Mouse (Mus musculus): ENCODE measurements around the gene Trmt112. TPM values are rescaled to one million over a fixed set of nuclear protein-coding genes. Genes with fewer than 3 reads are reported as not detected.

Gene Trmt112
- polyA plus RNA-seq, 1 experiment from 2014 or later: 123 TPM

DNA sequence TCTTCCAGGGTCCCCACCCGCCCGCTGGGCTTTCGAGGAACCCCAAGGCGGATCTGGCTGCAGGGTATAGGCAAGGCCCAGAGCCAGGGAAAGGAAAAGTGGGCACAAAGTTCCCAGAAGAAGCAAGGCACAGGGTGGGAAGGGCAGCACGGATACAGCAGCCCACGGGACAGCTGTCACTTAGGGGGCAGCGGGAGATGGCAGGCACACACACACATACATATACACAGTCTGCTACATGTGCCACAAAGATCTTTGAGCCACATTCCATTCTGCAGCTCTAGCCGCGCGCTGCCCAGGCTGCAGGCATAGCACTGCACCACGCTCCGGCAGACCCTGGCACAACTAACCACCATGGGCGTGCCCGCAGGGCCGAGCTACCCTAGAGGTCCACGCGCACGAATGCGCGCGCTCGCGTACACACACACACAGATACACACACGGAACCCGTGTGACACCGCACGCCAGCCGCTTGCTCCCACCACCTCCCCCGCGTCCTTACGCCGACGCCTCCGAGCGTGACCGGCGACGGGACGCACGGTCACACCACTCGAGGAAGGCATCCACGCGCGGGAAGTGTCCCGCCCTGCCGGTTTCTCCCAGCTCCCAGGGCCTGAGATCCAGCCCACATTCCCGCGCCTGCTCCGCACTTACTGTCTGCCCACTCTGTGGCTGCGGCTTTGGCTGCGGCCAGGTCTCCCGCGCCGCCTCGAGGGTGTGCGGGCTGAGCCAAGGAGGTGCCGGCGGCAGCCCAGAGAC lies 24.1 kb downstream of the Trmt112 start:
- 3% methylated on average over 58 of the region's 58 CpGs for WGBS
- peak overlapping the region; percentile 56 for H3K9ac ChIP-seq
- peaks cover 8% of the 10 kb centered on the region for H3K36me3 ChIP-seq
- no peaks in the 10 kb centered on the region for H3K9me3 ChIP-seq
- H3K27ac ChIP-seq: no peak overlapping the region
- H3K4me1 ChIP-seq: peaks cover 17% of the 10 kb centered on the region
- ATAC-seq (ENCODE audit: low FRiP score, low read depth): peak; percentile 59
- H3K4me2 ChIP-seq (replicated peaks): peak overlapping the region; percentile 64
- H3K4me3 ChIP-seq: peak overlapping the region; percentile 35
- peaks cover 71% of the 10 kb centered on the region for H3K27me3 ChIP-seq (replicated peaks)

DNA sequence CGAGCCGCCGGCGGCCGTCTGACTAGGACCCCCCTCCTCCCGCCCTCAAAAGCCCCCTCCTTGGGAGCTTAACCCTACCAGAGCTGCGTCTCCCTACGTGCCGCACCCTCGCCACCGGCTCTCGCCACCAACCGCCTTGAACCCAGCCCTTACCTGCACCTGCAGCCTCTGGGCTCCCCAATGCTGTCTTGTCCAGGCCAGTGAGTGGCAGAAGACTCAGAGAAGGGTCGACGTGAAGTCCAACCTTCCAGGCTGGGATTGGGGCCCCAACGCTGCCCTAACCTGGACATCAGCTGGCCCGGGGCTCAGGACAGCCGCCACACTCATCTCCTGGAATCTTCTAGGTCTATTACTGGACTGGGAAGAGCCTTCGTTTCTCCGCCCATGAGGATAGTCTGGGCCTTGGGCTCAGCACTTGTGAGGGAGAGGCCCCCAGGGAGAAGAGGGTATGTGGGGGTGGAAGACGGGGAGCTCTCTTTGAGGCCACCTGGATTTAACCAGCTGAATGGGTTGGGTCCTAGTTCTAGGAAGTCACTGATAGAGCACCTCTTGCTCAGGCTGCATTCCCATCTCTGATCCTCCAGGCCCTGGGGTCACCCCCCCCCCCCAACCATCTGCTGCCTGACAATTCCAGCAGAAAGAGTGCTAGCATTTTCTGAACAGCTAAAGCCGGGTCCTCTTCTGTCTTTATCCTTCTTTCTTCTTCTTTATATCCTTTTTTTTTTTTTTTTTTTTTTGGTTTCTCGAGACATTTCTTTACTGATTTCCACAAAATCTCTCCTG lies 24.9 kb downstream of the Trmt112 start, which contains the start of gene Kcnk4:
Gene Kcnk4 (minus strand): TSS at position 321 of the 783 bp plus-strand sequence.
- peak; percentile 29; the same call in 1 of the 2 replicates for ATAC-seq (ENCODE audit: low FRiP score, low read depth)
- peak within 1 kb of the TSS; percentile 35 for H3K4me3 ChIP-seq
- 10% methylated on average over 23 of the region's 23 CpGs for WGBS
- H3K27me3 ChIP-seq (replicated peaks): peaks cover 65% of the 10 kb centered on the region
- peaks cover 8% of the 10 kb centered on the region for H3K36me3 ChIP-seq
- H3K4me2 ChIP-seq (replicated peaks): peak within 1 kb of the TSS; percentile 64
- peaks cover 24% of the 10 kb centered on the region for H3K4me1 ChIP-seq
- no peak within 1 kb of the TSS for H3K27ac ChIP-seq
- H3K9me3 ChIP-seq: no peaks in the 10 kb centered on the region
- peak within 1 kb of the TSS; percentile 56 for H3K9ac ChIP-seq

- peaks cover 37% of the 10 kb centered on the region for H3K4me1 ChIP-seq
- H3K27ac ChIP-seq: no peak overlapping the region
- H3K9ac ChIP-seq: no peak overlapping the region
- H3K9me3 ChIP-seq: no peaks in the 10 kb centered on the region
- ATAC-seq (ENCODE audit: low FRiP score, low read depth): no peak
- peaks cover 8% of the 10 kb centered on the region for H3K36me3 ChIP-seq
- H3K27me3 ChIP-seq (replicated peaks): peaks cover 53% of the 10 kb centered on the region
- no peak overlapping the region for H3K4me2 ChIP-seq (replicated peaks)
- H3K4me3 ChIP-seq: no peak overlapping the region
- WGBS: 18% methylated on average over 3 of the region's 3 CpGs
These were observed 26.8 kb downstream of the Trmt112 start for GRCm38 (mm10) chr19:6936299-6936698.

DNA sequence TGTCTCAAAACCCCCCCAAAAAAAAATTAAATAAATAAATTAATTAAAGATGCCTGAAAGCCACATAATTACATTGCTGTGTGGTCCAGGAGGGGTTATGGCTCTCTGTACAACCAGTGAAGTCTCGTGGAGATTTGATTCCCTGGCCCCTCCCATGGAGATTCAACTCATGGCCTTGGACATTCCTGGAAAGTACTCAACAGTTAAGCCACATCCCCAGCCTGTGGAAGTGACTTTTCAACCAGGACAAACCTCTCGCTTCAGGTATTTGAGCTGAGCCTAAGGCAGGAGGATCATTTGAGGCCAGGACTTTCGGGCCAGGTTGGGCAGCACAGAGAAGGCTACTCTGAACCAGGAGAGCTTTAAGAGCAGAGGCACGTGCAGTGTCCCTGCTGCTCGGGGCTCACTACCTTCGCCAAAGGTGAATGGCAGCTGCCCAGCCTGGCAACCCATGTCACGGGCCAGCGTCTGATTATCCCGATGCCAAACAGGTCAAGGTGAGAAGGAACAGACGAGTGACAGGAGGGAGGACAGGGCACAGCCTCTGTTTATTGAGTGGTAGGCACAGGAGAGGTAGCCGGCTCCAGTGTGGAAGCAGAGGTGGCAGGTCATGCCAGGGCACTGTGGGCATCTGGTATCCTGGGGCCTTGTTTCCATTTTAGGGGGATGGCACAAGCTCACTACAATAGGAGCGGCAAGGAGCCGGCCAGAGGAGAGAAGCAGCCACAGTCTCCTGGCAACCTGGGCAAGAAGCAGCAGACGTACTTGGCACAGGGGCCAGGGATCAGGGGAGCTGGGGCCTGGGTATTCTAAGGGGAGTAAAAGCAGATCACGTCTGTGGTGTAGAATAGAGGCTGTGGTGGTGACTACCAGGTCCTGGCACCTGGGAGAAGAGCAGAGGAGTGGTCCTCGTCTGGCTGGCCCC lies 28.3 kb downstream of the Trmt112 start:
- Histone ChIP-seq H3K9me3 (no peaks in the 10 kb centered on the region), H3K4me3 (no peak overlapping the region), H3K4me2 (replicated peaks) (0 out of 2 replicates have a peak overlapping the region, but pooled peaks have one; percentile 87), H3K36me3 (peaks cover 8% of the 10 kb centered on the region), H3K27me3 (replicated peaks) (peaks cover 38% of the 10 kb centered on the region), H3K4me1 (peaks cover 41% of the 10 kb centered on the region), H3K9ac (no peak overlapping the region), H3K27ac (no peak overlapping the region)
- 80% methylated on average over 16 of the region's 16 CpGs for WGBS
- no peak for ATAC-seq (ENCODE audit: low FRiP score, low read depth)

DNA sequence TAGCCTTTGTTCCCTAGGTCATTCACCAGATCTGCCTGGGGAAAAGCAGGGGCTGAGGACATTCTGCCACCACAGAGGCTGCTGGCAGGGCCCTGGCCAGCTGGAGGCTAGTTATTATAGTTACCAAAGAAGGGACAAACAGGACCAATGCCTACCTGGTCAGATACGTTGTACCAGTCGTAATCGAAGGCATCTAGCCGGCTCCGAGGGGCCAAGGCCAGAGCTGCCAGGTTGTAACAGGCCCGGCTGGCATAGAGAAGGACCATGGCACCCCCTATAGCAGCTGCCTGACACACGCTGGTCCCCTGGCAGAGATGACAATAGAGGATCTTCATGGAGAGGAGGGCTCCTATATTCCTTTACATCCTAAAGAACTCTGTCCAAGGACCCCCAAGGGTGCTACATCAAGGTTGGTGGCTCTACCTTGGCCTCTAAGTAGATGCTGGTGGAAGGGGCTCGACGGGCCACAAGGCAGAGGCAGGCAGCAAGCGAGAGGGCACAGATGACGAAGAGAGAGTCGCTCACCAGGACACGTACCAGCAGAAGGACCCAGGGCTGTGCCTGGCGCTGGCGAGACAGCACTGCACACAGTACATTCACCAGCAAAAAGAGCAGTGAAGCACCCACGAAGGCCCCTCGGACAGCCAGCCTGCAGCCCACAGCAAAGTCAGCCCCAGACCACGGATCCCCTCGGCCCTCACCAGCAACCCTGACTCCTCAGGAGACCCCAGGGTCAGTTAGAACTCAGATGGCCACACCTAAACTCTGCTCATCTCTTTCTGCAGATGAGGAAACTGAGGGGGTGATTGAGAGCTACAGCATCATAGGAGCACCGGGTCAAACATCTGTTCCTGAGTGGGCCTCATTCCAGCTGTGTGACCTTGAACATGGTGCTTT lies 29.9 kb downstream of the Trmt112 start:
- Histone ChIP-seq H3K4me3 (no peak overlapping the region), H3K9ac (peak overlapping the region; percentile 26; the same call in 1 of the 2 replicates), H3K36me3 (peaks cover 8% of the 10 kb centered on the region), H3K9me3 (no peaks in the 10 kb centered on the region), H3K27me3 (replicated peaks) (peaks cover 23% of the 10 kb centered on the region), H3K4me1 (peaks cover 32% of the 10 kb centered on the region), H3K27ac (no peak overlapping the region), H3K4me2 (replicated peaks) (peak overlapping the region; percentile 87)
- ATAC-seq (ENCODE audit: low FRiP score, low read depth): no peak
- WGBS: 91% methylated on average over 20 of the region's 20 CpGs

- no peaks in the 10 kb centered on the region for H3K9me3 ChIP-seq
- H3K27ac ChIP-seq: no peak overlapping the region
- peak; percentile 38; the same call in 1 of the 2 replicates for ATAC-seq (ENCODE audit: low FRiP score, low read depth)
- peaks cover 8% of the 10 kb centered on the region for H3K36me3 ChIP-seq
- peak overlapping the region; percentile 89 for H3K9ac ChIP-seq
- H3K4me3 ChIP-seq: peak overlapping the region; percentile 82
- peaks cover 32% of the 10 kb centered on the region for H3K4me1 ChIP-seq
- H3K4me2 ChIP-seq (replicated peaks): peak overlapping the region; percentile 87
- WGBS: 23% methylated on average over 29 of the region's 29 CpGs
- peaks cover 11% of the 10 kb centered on the region for H3K27me3 ChIP-seq (replicated peaks)
These were observed 31.2 kb downstream of the Trmt112 start for GRCm38 (mm10) chr19:6940396-6941351.

GRCm38 (mm10) chr19:6941372-6942248 lies 32.1 kb downstream of the Trmt112 start, which contains the start of gene Bad:
TSS of gene Bad (plus strand) at chr19:6941861.
- 0 out of 2 replicates have a peak, but pooled peaks cover 3% of the 10 kb centered on the region for H3K27me3 ChIP-seq (replicated peaks)
- H3K4me1 ChIP-seq: peaks cover 32% of the 10 kb centered on the region
- H3K36me3 ChIP-seq: peaks cover 8% of the 10 kb centered on the region
- WGBS: under 1% methylated on average over 83 of the region's 83 CpGs
- peak within 1 kb of the TSS; percentile 88 for H3K27ac ChIP-seq
- ATAC-seq (ENCODE audit: low FRiP score, low read depth): peak; percentile 83
- peak within 1 kb of the TSS; percentile 82 for H3K4me3 ChIP-seq
- peak within 1 kb of the TSS; percentile 89 for H3K9ac ChIP-seq
- peak within 1 kb of the TSS; percentile 87 for H3K4me2 ChIP-seq (replicated peaks)
- H3K9me3 ChIP-seq: no peaks in the 10 kb centered on the region

GRCm38 (mm10) chr19:6942249-6942691 lies 32.8 kb downstream of the Trmt112 start, which contains the start of gene Gpr137:
TSS of gene Gpr137 (minus strand) at chr19:6942480.
- Histone ChIP-seq H3K27me3 (replicated peaks) (0 out of 2 replicates have a peak, but pooled peaks cover 3% of the 10 kb centered on the region), H3K27ac (peak within 1 kb of the TSS; percentile 88), H3K9ac (peak within 1 kb of the TSS; percentile 89), H3K4me1 (peaks cover 32% of the 10 kb centered on the region), H3K9me3 (no peaks in the 10 kb centered on the region), H3K36me3 (peaks cover 8% of the 10 kb centered on the region), H3K4me2 (replicated peaks) (peak within 1 kb of the TSS; percentile 87), H3K4me3 (peak within 1 kb of the TSS; percentile 82)
- WGBS: under 1% methylated on average over 27 of the region's 27 CpGs
- ATAC-seq (ENCODE audit: low FRiP score, low read depth): peak; percentile 83

- H3K36me3 ChIP-seq: peaks cover 8% of the 10 kb centered on the region
- ATAC-seq (ENCODE audit: low FRiP score, low read depth): no peak
- peak overlapping the region; percentile 88; the same call in 1 of the 2 replicates for H3K27ac ChIP-seq
- H3K4me2 ChIP-seq (replicated peaks): peak overlapping the region; percentile 87
- H3K4me3 ChIP-seq: peak overlapping the region; percentile 82
- peak overlapping the region; percentile 89 for H3K9ac ChIP-seq
- H3K9me3 ChIP-seq: no peaks in the 10 kb centered on the region
- WGBS: 33% methylated on average over 5 of the region's 5 CpGs
- H3K27me3 ChIP-seq (replicated peaks): 0 out of 2 replicates have a peak, but pooled peaks cover 2% of the 10 kb centered on the region
- peaks cover 32% of the 10 kb centered on the region for H3K4me1 ChIP-seq
These were observed 33.3 kb downstream of the Trmt112 start for GRCm38 (mm10) chr19:6942764-6943163.

Data from neural tube, embryonic 12.5 days (tissue).